Comparison of ENCODE assay signal across 8 mouse cellular contexts in genomic region chr19:8997546-8997945, GRCm38 (mm10). TPM values are rescaled to one million over a fixed set of nuclear protein-coding genes. Genes with fewer than 3 reads are reported as not detected.
A peak's percentile ranks its signal among the peaks of the same experiment; 100 is the strongest.
DNase-seq lines count a peak whose midpoint lies in the region; ATAC-seq lines count a peak whose summit lies in the region.

No protein-coding gene starts in this region.

- no peaks in the 10 kb centered on the region for H3K9me3 ChIP-seq in hindbrain, embryonic 13.5 days
- no peaks in the 10 kb centered on the region for H3K9me3 ChIP-seq in hindbrain, embryonic 11.5 days (ENCODE audit: control insufficient read depth, low read length)
- H3K9me3 ChIP-seq in liver, embryonic 15.5 days (replicated peaks) = no peaks in the 10 kb centered on the region

- 0 out of 2 replicates have a peak, but pooled peaks cover 4% of the 10 kb centered on the region for H3K36me3 ChIP-seq in hindbrain, embryonic 13.5 days
- no peaks in the 10 kb centered on the region for H3K36me3 ChIP-seq in hindbrain, embryonic 11.5 days (ENCODE audit: control insufficient read depth, insufficient read depth, low read length)
- no peaks in the 10 kb centered on the region for H3K36me3 ChIP-seq in liver, embryonic 15.5 days (replicated peaks)

- no peak overlapping the region for H3K4me3 ChIP-seq in hindbrain, embryonic 13.5 days
- no peak overlapping the region for H3K4me3 ChIP-seq in hindbrain, embryonic 11.5 days (ENCODE audit: low read depth, low read length)
- no peak overlapping the region for H3K4me3 ChIP-seq in liver, embryonic 15.5 days (replicated peaks)

- H3K9ac ChIP-seq in hindbrain, embryonic 13.5 days = no peak overlapping the region
- H3K9ac ChIP-seq in hindbrain, embryonic 11.5 days (ENCODE audit: low read depth, low read length) = no peak overlapping the region
- H3K9ac ChIP-seq in liver, embryonic 15.5 days = no peak overlapping the region

- H3K27ac ChIP-seq in hindbrain, embryonic 13.5 days = peak overlapping the region; percentile 18; the same call in 1 of the 2 replicates
- H3K27ac ChIP-seq in hindbrain, embryonic 11.5 days (ENCODE audit: low read depth, low read length) = no peak overlapping the region
- 0 out of 2 replicates have a peak overlapping the region, but pooled peaks have one; percentile 19 for H3K27ac ChIP-seq in liver, embryonic 15.5 days (replicated peaks)

- no peak overlapping the region for H3K4me2 ChIP-seq in hindbrain, embryonic 13.5 days
- no peak overlapping the region for H3K4me2 ChIP-seq in hindbrain, embryonic 11.5 days (replicated peaks; ENCODE audit: low read depth, low read length)
- H3K4me2 ChIP-seq in liver, embryonic 15.5 days = 0 out of 2 replicates have a peak overlapping the region, but pooled peaks have one; percentile 1

- no peaks in the 10 kb centered on the region for H3K27me3 ChIP-seq in hindbrain, embryonic 13.5 days
- H3K27me3 ChIP-seq in hindbrain, embryonic 11.5 days (ENCODE audit: control insufficient read depth, insufficient read depth, low read length) = no peaks in the 10 kb centered on the region
- no peaks in the 10 kb centered on the region for H3K27me3 ChIP-seq in liver, embryonic 15.5 days

- no peak for DNase-seq in hindbrain, embryonic 11.5 days (ENCODE audit: low spot score)
- peak; percentile 69 for DNase-seq in c-Kit-positive CD71-negative TER-119-negative erythroid progenitor cells, embryonic 14.5 days (ENCODE audit: low read depth)
- DNase-seq in heart, adult 18-20 months = peak; percentile 93 to 96
- DNase-seq in kidney, adult 8-10 months = peak; percentile 68 to 73
- DNase-seq in ovary, postnatal 36 days (ENCODE audit: low spot score) = peak; percentile 79
- peak; percentile 83 for DNase-seq in thymus, postnatal 4 days

- peaks cover 7% of the 10 kb centered on the region; the same call in 1 of the 2 replicates for H3K4me1 ChIP-seq in hindbrain, embryonic 13.5 days (replicated peaks)
- no peaks in the 10 kb centered on the region for H3K4me1 ChIP-seq in hindbrain, embryonic 11.5 days (replicated peaks; ENCODE audit: control insufficient read depth, insufficient read depth, low read length)
- H3K4me1 ChIP-seq in liver, embryonic 15.5 days (replicated peaks) = peaks cover 31% of the 10 kb centered on the region

- WGBS in hindbrain, embryonic 13.5 days = 75% methylated on average over 4 of the region's 4 CpGs
- WGBS in hindbrain, embryonic 11.5 days = 76% methylated on average over 4 of the region's 4 CpGs
- WGBS in liver, embryonic 15.5 days (ENCODE audit: insufficient replicate concordance) = 37% methylated on average over 4 of the region's 4 CpGs

- peak; percentile 44; the same call in 1 of the 2 replicates for ATAC-seq in hindbrain, embryonic 13.5 days (ENCODE audit: low FRiP score)
- ATAC-seq in hindbrain, embryonic 11.5 days (ENCODE audit: low FRiP score) = no peak
- ATAC-seq in liver, embryonic 15.5 days (ENCODE audit: insufficient read depth) = peak; percentile 66

RNA-seq across cellular contexts. Expression of gene Ahnak, which starts 8.5 kb away (rescaled TPM):
- polyA plus RNA-seq in hindbrain, embryonic 13.5 days (2015; fragmentation: Nextera tagmentation; extraction: Ambion mirVana) = 5.7 and 6.4 TPM in 2 replicates
- polyA plus RNA-seq in hindbrain, embryonic 11.5 days (2014; fragmentation: Nextera tagmentation; extraction: Ambion mirVana) = 6.0 and 14.1 TPM in 2 replicates
- total RNA-seq in heart, adult 18-20 months (2021) = 100 to 1,000 TPM; 341 to 356 TPM
- polyA plus RNA-seq in liver, embryonic 15.5 days (2015; fragmentation: Nextera tagmentation; extraction: Ambion mirVana) = 2.5 and 3.0 TPM in 2 replicates

RNA-seq across cellular contexts. Expression of gene Eef1g, which starts 30.7 kb away (rescaled TPM):
- 344 and 348 TPM in 2 replicates for polyA plus RNA-seq in hindbrain, embryonic 13.5 days (2015; fragmentation: Nextera tagmentation; extraction: Ambion mirVana)
- polyA plus RNA-seq in hindbrain, embryonic 11.5 days (2014; fragmentation: Nextera tagmentation; extraction: Ambion mirVana) = 462 and 475 TPM in 2 replicates
- 100 to 1,000 TPM; 239 to 257 TPM for total RNA-seq in heart, adult 18-20 months (2021)
- 177 and 180 TPM in 2 replicates for polyA plus RNA-seq in liver, embryonic 15.5 days (2015; fragmentation: Nextera tagmentation; extraction: Ambion mirVana)

RNA-seq across cellular contexts. Expression of gene Tut1, which starts 43.9 kb away (rescaled TPM):
- 29.4 and 31.1 TPM in 2 replicates for polyA plus RNA-seq in hindbrain, embryonic 13.5 days (2015; fragmentation: Nextera tagmentation; extraction: Ambion mirVana)
- polyA plus RNA-seq in hindbrain, embryonic 11.5 days (2014; fragmentation: Nextera tagmentation; extraction: Ambion mirVana) = 23.7 and 27.8 TPM in 2 replicates
- total RNA-seq in heart, adult 18-20 months (2021) = 1 to 10 TPM; 8.2 to 9.5 TPM
- polyA plus RNA-seq in liver, embryonic 15.5 days (2015; fragmentation: Nextera tagmentation; extraction: Ambion mirVana) = 13.7 and 14.6 TPM in 2 replicates

RNA-seq across cellular contexts. Expression of gene Mta2, which starts 55.9 kb away (rescaled TPM):
- 133 and 137 TPM in 2 replicates for polyA plus RNA-seq in hindbrain, embryonic 13.5 days (2015; fragmentation: Nextera tagmentation; extraction: Ambion mirVana)
- 45.6 and 52.3 TPM in 2 replicates for polyA plus RNA-seq in hindbrain, embryonic 11.5 days (2014; fragmentation: Nextera tagmentation; extraction: Ambion mirVana)
- total RNA-seq in heart, adult 18-20 months (2021) = 10 to 100 TPM; 28.8 to 30.1 TPM
- polyA plus RNA-seq in liver, embryonic 15.5 days (2015; fragmentation: Nextera tagmentation; extraction: Ambion mirVana) = 79.0 and 85.9 TPM in 2 replicates
